Mouse (Mus musculus) megakaryocyte, embryonic 14.5 days (primary cell): ENCODE data around the gene Rora. TPM values are rescaled to one million over a fixed set of nuclear protein-coding genes. Genes with fewer than 3 reads are reported as not detected.

Experiments used
- H3K27me3 ChIP-seq: replicated peaks from 2 replicates; pipeline ENCODE3; 2012; ENCODE audit warnings: inconsistent platforms
- H3K36me3 ChIP-seq: replicated peaks from 2 replicates; pipeline ENCODE3; 2012; ENCODE audit warnings: low read length, inconsistent platforms, mixed read lengths
- H3K4me1 ChIP-seq: 2 replicates; pipeline ENCODE4 v1.6.1; 2012; ENCODE audit warnings: inconsistent platforms
- H3K4me3 ChIP-seq: replicated peaks from 2 replicates; pipeline ENCODE3; 2012; ENCODE audit warnings: moderate library complexity, mild to moderate bottlenecking, inconsistent platforms
- H3K9me3 ChIP-seq: 2 replicates; pipeline ENCODE4 v1.6.1; 2012; ENCODE audit warnings: inconsistent platforms
- FLI1 ChIP-seq: IDR thresholded peaks from 2 replicates; pipeline ENCODE4 v1.6.1; 2012; ENCODE audit warnings: low read length, inconsistent platforms, mixed read lengths
- GATA1 ChIP-seq: IDR thresholded peaks from 3 replicates; pipeline ENCODE4 v1.6.1; 2012; ENCODE audit warnings: mixed read lengths, low read length, inconsistent platforms, borderline replicate concordance
- polyA plus RNA-seq: library from polyadenylated mRNA; stranded (reverse); fragments of >175 nt; gene quantifications from 2 replicates; pipeline ENCODE4 v1.2.3, GENCODE M21; 2012; ENCODE audit warnings: low replicate concordance; ENCODE audit not compliant: insufficient read depth

Rora gene
- polyA plus RNA-seq, 1 experiment, result 2.5 TPM

GRCm38 (mm10) chr9:69293688-69294074 is 640.1 kb downstream of the Rora start:
- no peak for TF ChIP-seq FLI1
- TF ChIP-seq GATA1, result no peak
- H3K36me3 ChIP-seq, result no peaks in the 10 kb centered on the region
- no peaks in the 10 kb centered on the region for H3K9me3 ChIP-seq
- peaks cover 23% of the 10 kb centered on the region for H3K4me1 ChIP-seq
- H3K27me3 ChIP-seq, result peaks cover 60% of the 10 kb centered on the region
- no peak overlapping the region for H3K4me3 ChIP-seq

GRCm38 (mm10) chr9:69294426-69294825 is 640.8 kb downstream of the Rora start:
- no peak overlapping the region for H3K4me3 ChIP-seq
- H3K27me3 ChIP-seq, result peaks cover 52% of the 10 kb centered on the region
- no peak for TF ChIP-seq GATA1
- no peak for TF ChIP-seq FLI1
- H3K36me3 ChIP-seq, result no peaks in the 10 kb centered on the region
- H3K4me1 ChIP-seq, result peaks cover 20% of the 10 kb centered on the region
- no peaks in the 10 kb centered on the region for H3K9me3 ChIP-seq

- no peak overlapping the region for H3K4me3 ChIP-seq
- TF ChIP-seq GATA1 (no peak), FLI1 (no peak)
- no peaks in the 10 kb centered on the region for H3K36me3 ChIP-seq
- H3K9me3 ChIP-seq, result no peaks in the 10 kb centered on the region
- peaks cover 51% of the 10 kb centered on the region for H3K27me3 ChIP-seq
- peaks cover 15% of the 10 kb centered on the region for H3K4me1 ChIP-seq
Measured at GRCm38 (mm10) chr9:69294856-69295255, 641.3 kb downstream of the Rora start.

- H3K4me3 ChIP-seq, result no peak overlapping the region
- H3K36me3 ChIP-seq, result no peaks in the 10 kb centered on the region
- H3K27me3 ChIP-seq, result peaks cover 41% of the 10 kb centered on the region
- no peaks in the 10 kb centered on the region for H3K9me3 ChIP-seq
- TF ChIP-seq FLI1 (no peak), GATA1 (no peak)
- peaks cover 6% of the 10 kb centered on the region for H3K4me1 ChIP-seq
Measured at GRCm38 (mm10) chr9:69295826-69296225, 642.2 kb downstream of the Rora start.

GRCm38 (mm10) chr9:69296418-69296817 is 642.8 kb downstream of the Rora start:
- no peak for TF ChIP-seq GATA1
- no peak for TF ChIP-seq FLI1

GRCm38 (mm10) chr9:69297766-69298375 is 644.3 kb downstream of the Rora start:
- peaks cover 29% of the 10 kb centered on the region for H3K27me3 ChIP-seq

More at GRCm38 (mm10) chr9:69296418-69296817, 642.8 kb downstream of the Rora start:
- Histone ChIP-seq H3K9me3 (no peaks in the 10 kb centered on the region), H3K4me1 (no peaks in the 10 kb centered on the region), H3K4me3 (no peak overlapping the region), H3K36me3 (no peaks in the 10 kb centered on the region), H3K27me3 (peaks cover 35% of the 10 kb centered on the region)

GRCm38 (mm10) chr9:69298566-69299335 is 645.2 kb downstream of the Rora start:
- no peaks in the 10 kb centered on the region for H3K4me1 ChIP-seq
- H3K27me3 ChIP-seq, result peaks cover 20% of the 10 kb centered on the region
- no peak for TF ChIP-seq FLI1
- no peak for TF ChIP-seq GATA1
- no peaks in the 10 kb centered on the region for H3K9me3 ChIP-seq
- no peak overlapping the region for H3K4me3 ChIP-seq
- no peaks in the 10 kb centered on the region for H3K36me3 ChIP-seq

More at GRCm38 (mm10) chr9:69297766-69298375, 644.3 kb downstream of the Rora start:
- TF ChIP-seq GATA1, result no peak
- no peak for TF ChIP-seq FLI1
- Histone ChIP-seq H3K9me3 (no peaks in the 10 kb centered on the region), H3K36me3 (no peaks in the 10 kb centered on the region), H3K4me3 (no peak overlapping the region), H3K4me1 (no peaks in the 10 kb centered on the region)

- H3K36me3 ChIP-seq, result no peaks in the 10 kb centered on the region
- no peaks in the 10 kb centered on the region for H3K4me1 ChIP-seq
- H3K9me3 ChIP-seq, result no peaks in the 10 kb centered on the region
- no peak for TF ChIP-seq GATA1
- TF ChIP-seq FLI1, result no peak
- peaks cover 16% of the 10 kb centered on the region for H3K27me3 ChIP-seq
- no peak overlapping the region for H3K4me3 ChIP-seq
Measured at GRCm38 (mm10) chr9:69299484-69299883, 645.9 kb downstream of the Rora start.

- TF ChIP-seq FLI1, result no peak
- TF ChIP-seq GATA1, result no peak
- Histone ChIP-seq H3K4me3 (no peak overlapping the region), H3K9me3 (no peaks in the 10 kb centered on the region), H3K4me1 (no peaks in the 10 kb centered on the region), H3K27me3 (peaks cover 13% of the 10 kb centered on the region), H3K36me3 (no peaks in the 10 kb centered on the region)
Measured at GRCm38 (mm10) chr9:69300296-69300695, 646.7 kb downstream of the Rora start.

- H3K27me3 ChIP-seq, result peaks cover 7% of the 10 kb centered on the region
Measured at GRCm38 (mm10) chr9:69301445-69301844, 647.9 kb downstream of the Rora start.

More at GRCm38 (mm10) chr9:69301445-69301844, 647.9 kb downstream of the Rora start:
- Histone ChIP-seq H3K9me3 (no peaks in the 10 kb centered on the region), H3K4me3 (no peak overlapping the region), H3K36me3 (no peaks in the 10 kb centered on the region), H3K4me1 (no peaks in the 10 kb centered on the region)
- TF ChIP-seq GATA1 (no peak), FLI1 (no peak)
